Mouse (Mus musculus): ENCODE data around the gene Abat. TPM values are rescaled to one million over a fixed set of nuclear protein-coding genes. Genes with fewer than 3 reads are reported as not detected.

Gene Abat
- total RNA-seq, 2 experiments from 2014 or later, result 140 to 156 TPM

DNA sequence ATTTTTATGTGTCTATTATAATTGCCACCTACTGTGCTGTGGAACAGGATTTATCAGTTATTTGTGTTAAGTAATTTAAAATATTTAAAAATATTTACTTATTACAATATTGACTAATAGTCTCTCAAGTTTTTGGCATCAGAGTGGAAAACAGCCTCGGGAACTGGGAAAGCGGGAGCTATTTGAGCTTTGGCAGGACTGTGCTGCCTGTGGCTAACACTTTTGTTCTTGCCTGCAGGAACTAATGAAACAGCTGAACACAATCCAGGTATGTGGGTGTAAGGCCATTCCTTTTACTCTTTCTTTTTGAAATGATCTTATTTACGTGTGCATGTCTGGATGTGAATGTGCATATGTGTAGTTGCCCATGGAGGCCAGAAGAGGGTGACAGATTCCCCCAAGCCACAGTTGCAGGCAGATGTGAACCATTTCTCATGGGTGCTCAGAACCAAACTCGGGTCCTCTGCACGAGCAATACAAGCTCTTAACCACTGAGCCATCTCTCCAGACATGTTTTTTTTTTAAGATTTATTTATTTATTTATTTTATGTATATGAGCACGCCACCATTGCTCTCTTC, 68.5 kb downstream of the Abat start:
- TF ChIP-seq CTCF (IDR thresholded peaks at IDR 0.05), result no peak; the same call in 1 of the 2 replicates
- DNase-seq (ENCODE audit: extremely low spot score in 1 of 2, low spot score in 2 of 2), result no peak
- no peak overlapping the region for H3K4me3 ChIP-seq
- H3K27ac ChIP-seq, result no peak overlapping the region
- intact Hi-C loops (cut with DNase I), result no loop called here

GRCm38 (mm10) chr16:8582579-8583295, 69.5 kb downstream of the Abat start:
- TF ChIP-seq CTCF (IDR thresholded peaks at IDR 0.05), result peak; percentile 40
- no peak for DNase-seq (ENCODE audit: extremely low spot score in 1 of 2, low spot score in 2 of 2)
- intact Hi-C loops (cut with DNase I), result no loop called here
- Histone ChIP-seq H3K4me3 (no peak overlapping the region), H3K27ac (no peak overlapping the region)

DNA sequence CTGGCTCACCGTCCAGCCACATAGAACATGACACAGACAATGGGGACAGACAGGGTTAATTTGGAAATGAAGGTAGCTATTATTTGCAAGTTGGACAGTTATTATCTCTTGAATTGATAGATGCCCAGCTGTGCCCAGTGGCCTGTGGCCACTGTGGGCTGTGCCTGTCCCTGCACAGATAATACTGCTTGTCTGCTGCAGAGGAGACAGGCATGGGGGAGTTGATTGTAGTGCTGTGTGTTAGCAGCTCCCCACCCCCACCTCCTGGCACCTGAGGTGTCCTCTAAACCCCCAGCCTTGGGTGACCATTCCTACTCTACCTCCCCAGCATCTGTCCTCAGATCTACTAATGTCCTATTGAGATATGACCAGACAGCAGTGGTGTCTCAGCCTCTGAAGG, 71.0 kb downstream of the Abat start:
- H3K27ac ChIP-seq, result no peak overlapping the region
- TF ChIP-seq CTCF (IDR thresholded peaks at IDR 0.05), result no peak
- no peak for DNase-seq (ENCODE audit: extremely low spot score in 1 of 2, low spot score in 2 of 2)
- no peak overlapping the region for H3K4me3 ChIP-seq
- intact Hi-C loops (cut with DNase I), result no loop called here

DNA sequence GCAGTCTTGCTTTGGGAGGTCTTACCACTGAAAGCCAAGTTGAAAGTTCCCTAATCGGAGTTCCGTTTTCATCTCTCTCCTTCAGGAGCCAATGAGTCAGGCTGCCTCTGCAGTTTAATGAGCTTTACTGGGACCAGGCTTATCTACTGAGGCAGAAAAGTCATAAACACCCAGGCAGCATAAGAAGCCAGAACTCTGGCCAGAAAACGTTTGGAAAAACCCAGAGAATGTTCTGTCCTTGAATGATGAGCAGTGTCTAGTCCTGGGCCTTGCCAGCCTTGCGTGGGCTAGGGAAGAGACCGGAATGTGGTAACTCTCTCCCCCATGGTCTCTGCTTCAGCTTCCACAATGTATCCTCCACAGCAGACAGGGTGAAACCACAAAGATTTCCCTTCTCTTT, 71.8 kb downstream of the Abat start:
- H3K4me3 ChIP-seq, result no peak overlapping the region
- no peak for TF ChIP-seq CTCF (IDR thresholded peaks at IDR 0.05)
- H3K27ac ChIP-seq, result no peak overlapping the region
- DNase-seq (ENCODE audit: extremely low spot score in 1 of 2, low spot score in 2 of 2), result no peak
- intact Hi-C loops (cut with DNase I), result no loop called here

- peak; percentile 37 to 40 for DNase-seq (ENCODE audit: extremely low spot score in 1 of 2, low spot score in 2 of 2)
- Histone ChIP-seq H3K27ac (no peak overlapping the region), H3K4me3 (no peak overlapping the region)
- TF ChIP-seq CTCF (IDR thresholded peaks at IDR 0.05), result no peak
- intact Hi-C loops (cut with DNase I), result no loop called here
Measured at GRCm38 (mm10) chr16:8595411-8595810, 82.2 kb downstream of the Abat start.

DNA sequence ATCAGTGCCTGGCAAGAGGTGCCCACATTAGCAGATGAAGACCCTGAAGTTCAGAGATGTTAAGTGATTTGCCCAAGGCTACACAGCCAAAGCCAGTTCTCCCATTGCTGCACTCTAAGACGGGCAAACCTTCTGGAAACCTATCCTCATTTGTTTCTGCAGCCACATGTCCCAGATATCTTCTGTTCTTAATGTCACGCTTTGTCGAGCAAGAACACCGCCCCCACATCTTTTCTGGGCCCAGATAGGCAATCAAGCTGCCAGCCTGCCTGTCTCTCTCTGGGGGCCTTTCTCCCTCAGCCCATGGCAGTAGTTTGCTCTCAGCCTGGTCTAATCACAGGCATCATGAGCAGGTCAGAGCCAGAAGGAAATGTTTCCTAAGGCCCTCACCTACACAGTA, 83.1 kb downstream of the Abat start:
- intact Hi-C loops (cut with DNase I), result no loop called here

GRCm38 (mm10) chr16:8597516-8597915, 84.3 kb downstream of the Abat start:
- intact Hi-C loops (cut with DNase I), result no loop called here
- Histone ChIP-seq H3K4me3 (no peak overlapping the region), H3K27ac (no peak overlapping the region)
- TF ChIP-seq CTCF (IDR thresholded peaks at IDR 0.05), result no peak
- DNase-seq (ENCODE audit: extremely low spot score in 1 of 2, low spot score in 2 of 2), result no peak

More for the DNA sequence above, 83.1 kb downstream of the Abat start:
- peak in 1 of 2 experiments; percentile 33 for DNase-seq (ENCODE audit: extremely low spot score in 1 of 2, low spot score in 2 of 2)
- Histone ChIP-seq H3K4me3 (no peak overlapping the region), H3K27ac (no peak overlapping the region)
- no peak for TF ChIP-seq CTCF (IDR thresholded peaks at IDR 0.05)

DNA sequence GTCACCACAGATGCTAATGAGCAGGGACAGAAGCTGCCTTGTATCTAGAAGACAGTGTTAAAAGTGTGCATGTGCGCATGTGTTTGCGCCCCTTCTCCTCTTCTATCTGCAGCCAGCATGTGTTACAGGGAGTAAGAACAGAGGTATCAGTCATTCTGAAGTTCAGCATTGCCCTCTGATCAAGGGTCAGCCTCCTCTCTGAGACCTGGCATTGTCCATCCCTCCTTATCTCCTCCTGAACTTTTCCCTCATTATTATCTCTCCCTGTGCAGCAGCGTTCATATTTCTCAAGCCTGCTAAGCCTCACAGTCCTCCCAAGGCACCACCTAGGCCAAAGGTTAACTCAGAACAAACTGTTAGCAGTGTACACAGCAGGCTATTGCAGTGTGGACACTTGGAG, 90.6 kb downstream of the Abat start:
- intact Hi-C loops (cut with DNase I), result no loop called here
- no peak for DNase-seq (ENCODE audit: extremely low spot score in 1 of 2, low spot score in 2 of 2)
- H3K27ac ChIP-seq, result no peak overlapping the region
- TF ChIP-seq CTCF (IDR thresholded peaks at IDR 0.05), result no peak
- no peak overlapping the region for H3K4me3 ChIP-seq

DNA sequence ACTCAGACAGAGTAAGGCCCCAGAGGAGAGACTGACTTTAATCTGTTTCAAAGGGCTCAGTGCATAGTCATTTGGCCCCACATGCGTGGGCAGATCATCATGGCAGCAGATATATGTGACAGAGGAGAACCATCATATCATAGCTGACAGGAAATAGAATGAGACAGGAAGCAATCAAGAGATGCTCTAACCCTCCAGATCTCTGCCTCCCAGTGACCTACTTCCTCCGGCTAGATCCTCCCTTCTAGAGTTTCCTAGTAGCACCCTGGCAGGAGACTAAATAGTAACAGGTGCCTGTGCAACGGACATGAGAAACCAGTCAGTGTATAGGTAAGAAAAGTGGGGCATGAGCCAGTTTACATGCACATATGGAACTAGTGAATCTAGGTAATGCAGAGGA, 97.2 kb downstream of the Abat start:
- no peak for DNase-seq (ENCODE audit: extremely low spot score in 1 of 2, low spot score in 2 of 2)
- no peak for TF ChIP-seq CTCF (IDR thresholded peaks at IDR 0.05)
- no peak overlapping the region for H3K27ac ChIP-seq
- no peak overlapping the region for H3K4me3 ChIP-seq
- intact Hi-C loops (cut with DNase I), result no loop called here

DNA sequence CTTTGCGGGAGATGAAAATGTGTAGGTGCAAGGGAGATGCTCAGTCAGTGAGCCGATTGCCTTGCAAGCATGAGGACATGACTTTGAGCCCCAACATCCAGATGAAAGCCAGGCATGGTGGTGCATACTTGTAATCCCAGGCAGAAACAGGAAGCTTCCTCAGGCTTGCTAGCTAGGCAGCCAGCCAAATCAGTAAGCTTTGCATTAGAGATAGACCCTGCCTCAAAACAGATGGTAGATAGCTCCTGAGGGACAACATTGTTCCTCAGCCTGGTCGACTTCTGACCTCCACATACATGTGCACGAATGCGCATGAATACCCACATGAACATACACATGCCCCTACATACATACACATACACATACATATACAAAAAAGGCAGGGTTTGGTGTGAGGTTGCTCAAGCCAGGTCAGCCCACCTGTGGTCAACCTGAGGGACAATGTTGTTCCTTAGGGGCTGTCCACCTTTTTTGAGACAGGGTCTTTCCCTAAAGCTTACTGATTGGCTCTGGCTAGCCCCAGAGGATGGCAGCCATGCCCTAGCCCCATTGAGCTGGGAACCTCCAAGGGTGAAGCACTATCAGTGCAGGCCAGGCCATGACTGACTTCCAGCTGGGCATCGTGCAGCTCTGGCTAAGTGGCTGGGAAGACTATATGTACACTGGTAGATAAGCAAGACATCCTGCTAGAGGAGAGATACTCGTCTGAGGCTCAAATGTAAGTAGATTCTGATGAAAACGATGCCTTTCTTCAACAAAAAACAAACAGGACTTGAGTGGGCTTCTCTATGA, 99.2 kb downstream of the Abat start:
- H3K27ac ChIP-seq, result no peak overlapping the region
- TF ChIP-seq CTCF (IDR thresholded peaks at IDR 0.05), result no peak
- no peak for DNase-seq (ENCODE audit: extremely low spot score in 1 of 2, low spot score in 2 of 2)
- H3K4me3 ChIP-seq, result no peak overlapping the region
- intact Hi-C loops (cut with DNase I), result no loop called here

DNA sequence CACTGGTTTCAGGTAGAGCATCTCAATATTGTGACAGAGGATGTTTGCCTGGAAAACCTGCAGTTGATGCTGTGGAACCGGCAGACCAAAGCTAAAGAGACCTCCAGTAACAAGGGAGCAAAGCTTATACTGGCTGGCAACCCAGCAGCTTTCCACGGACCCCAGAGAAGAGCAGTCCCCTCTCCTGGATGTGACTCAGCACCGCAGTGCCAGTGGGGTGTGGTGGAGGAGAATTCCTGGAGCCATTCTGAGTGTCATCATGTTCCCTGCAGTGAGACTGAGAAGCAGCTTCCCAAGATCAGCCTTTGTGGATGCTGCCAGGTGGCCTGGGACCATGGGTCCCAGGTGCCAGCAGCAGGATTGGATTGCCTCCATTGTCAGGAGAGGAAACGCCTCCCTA, 99.8 kb downstream of the Abat start:
- H3K4me3 ChIP-seq, result no peak overlapping the region
- intact Hi-C loops (cut with DNase I), result no loop called here
- TF ChIP-seq CTCF (IDR thresholded peaks at IDR 0.05), result no peak
- no peak for DNase-seq (ENCODE audit: extremely low spot score in 1 of 2, low spot score in 2 of 2)
- no peak overlapping the region for H3K27ac ChIP-seq

GRCm38 (mm10) chr16:8613447-8613846, 100.2 kb downstream of the Abat start:
- intact Hi-C loops (cut with DNase I), result no loop called here
- Histone ChIP-seq H3K27ac (no peak overlapping the region), H3K4me3 (no peak overlapping the region)
- DNase-seq (ENCODE audit: extremely low spot score in 1 of 2, low spot score in 2 of 2), result no peak
- no peak for TF ChIP-seq CTCF (IDR thresholded peaks at IDR 0.05)

All from left cerebral cortex, adult 2 months (tissue).